Mouse (Mus musculus): ENCODE measurements around the gene Ucma. TPM values are rescaled to one million over a fixed set of nuclear protein-coding genes. Genes with fewer than 3 reads are reported as not detected.
A peak's percentile ranks its signal among the peaks of the same experiment; 100 is the strongest.

Ucma gene
- polyA plus RNA-seq, 1 experiment from 2014 or later = not detected

DNA sequence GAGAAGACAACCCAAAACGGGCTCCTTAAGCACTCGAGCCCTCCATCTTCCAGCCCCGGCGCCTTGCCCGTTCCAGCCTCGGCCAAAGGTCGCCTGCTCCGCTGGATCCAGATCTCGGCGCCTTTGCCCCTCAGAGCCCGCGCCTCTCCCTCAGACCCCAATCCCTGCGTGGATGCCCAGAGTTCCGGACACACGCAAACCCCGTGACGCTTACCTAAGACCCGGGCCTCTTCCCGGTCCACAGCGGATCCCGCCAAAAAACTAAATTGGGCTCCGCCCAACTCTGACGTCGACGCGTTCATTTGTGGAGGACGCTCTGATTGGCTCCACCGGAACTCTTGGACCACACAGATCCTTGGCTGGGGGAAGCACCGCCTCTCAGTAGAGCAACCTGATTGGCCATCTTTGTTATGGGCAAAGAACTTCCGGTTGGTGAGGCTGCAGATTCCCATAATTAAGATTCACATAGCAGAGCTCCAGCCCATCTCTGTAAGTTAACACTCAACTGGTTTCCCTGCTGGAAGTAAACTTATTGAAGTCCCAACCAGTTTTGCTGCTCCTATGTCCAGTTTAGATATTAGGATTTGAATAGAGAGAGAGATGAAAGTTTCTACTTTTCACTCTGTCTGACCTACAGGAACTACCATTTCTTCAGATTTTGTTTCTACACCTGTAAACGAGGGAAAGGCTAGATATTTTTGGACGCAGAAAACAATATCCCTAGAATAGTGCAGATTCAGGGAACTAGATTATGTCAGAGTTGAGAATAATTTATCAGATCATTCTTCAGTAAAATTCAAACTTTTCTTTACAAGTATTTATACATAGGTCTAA, 36.8 kb downstream of the Ucma start, which contains the start of gene Mcm10:
TSS of gene Mcm10 (minus strand) at position 301 of the 834 bp plus-strand sequence.
- Histone ChIP-seq H3K27me3 (replicated peaks; ENCODE audit: insufficient read depth, low read length) (no peaks in the 10 kb centered on the region), H3K36me3 (ENCODE audit: insufficient read depth, low read length) (no peaks in the 10 kb centered on the region), H3K27ac (ENCODE audit: low read length) (no peak within 1 kb of the TSS), H3K4me2 (replicated peaks; ENCODE audit: low read depth, low read length) (peak within 1 kb of the TSS; percentile 60), H3K9me3 (ENCODE audit: low read length) (no peaks in the 10 kb centered on the region), H3K4me3 (ENCODE audit: low read depth, low read length) (peak within 1 kb of the TSS; percentile 55), H3K4me1 (ENCODE audit: insufficient read depth, low read depth, low read length) (0 out of 2 replicates have a peak, but pooled peaks cover 4% of the 10 kb centered on the region), H3K9ac (replicated peaks; ENCODE audit: low read depth) (no peak within 1 kb of the TSS)
- no peak for TF ChIP-seq EP300 (IDR thresholded peaks at IDR 0.05)
- no peak for TF ChIP-seq CTCF (IDR thresholded peaks at IDR 0.05)
- ATAC-seq (peak; percentile 100), DNase-seq (ENCODE audit: low spot score) (peak; percentile 98)
- WGBS = 3% methylated on average over 32 of the region's 32 CpGs

GRCm38 (mm10) chr2:5014616-5015015, 38.7 kb downstream of the Ucma start:
- H3K27me3 ChIP-seq (replicated peaks; ENCODE audit: insufficient read depth, low read length) = no peaks in the 10 kb centered on the region
- ATAC-seq = no peak
- no peaks in the 10 kb centered on the region for H3K9me3 ChIP-seq (ENCODE audit: low read length)
- 0 out of 2 replicates have a peak, but pooled peaks cover 4% of the 10 kb centered on the region for H3K4me1 ChIP-seq (ENCODE audit: insufficient read depth, low read depth, low read length)
- H3K36me3 ChIP-seq (ENCODE audit: insufficient read depth, low read length) = no peaks in the 10 kb centered on the region
- no peak overlapping the region for H3K4me3 ChIP-seq (ENCODE audit: low read depth, low read length)
- WGBS = 66% methylated on average over 7 of the region's 7 CpGs
- no peak overlapping the region for H3K9ac ChIP-seq (replicated peaks; ENCODE audit: low read depth)
- H3K27ac ChIP-seq (ENCODE audit: low read length) = no peak overlapping the region
- no peak for DNase-seq (ENCODE audit: low spot score)
- no peak for TF ChIP-seq CTCF (IDR thresholded peaks at IDR 0.05)
- no peak for TF ChIP-seq EP300 (IDR thresholded peaks at IDR 0.05)
- no peak overlapping the region for H3K4me2 ChIP-seq (replicated peaks; ENCODE audit: low read depth, low read length)

DNA sequence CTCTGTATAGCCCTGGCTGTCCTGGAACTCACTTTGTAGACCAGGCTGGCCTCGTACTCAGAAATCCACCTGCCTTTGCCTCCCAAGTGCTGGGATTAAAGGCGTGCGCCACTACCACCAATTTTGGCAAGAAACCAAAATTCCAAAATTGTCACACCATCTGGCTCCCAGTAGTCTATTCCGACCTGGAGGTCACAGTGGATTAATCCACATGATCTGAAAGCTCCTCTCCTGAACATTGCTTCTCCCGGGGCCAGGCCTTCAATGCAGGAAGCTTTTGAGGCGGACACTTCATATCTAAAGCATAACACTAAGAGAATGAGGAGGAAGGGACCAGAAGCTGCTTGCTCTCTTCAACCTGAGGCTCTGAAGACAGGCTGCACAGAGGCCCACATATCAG, 39.6 kb downstream of the Ucma start:
- no peak overlapping the region for H3K9ac ChIP-seq (replicated peaks; ENCODE audit: low read depth)
- no peak for TF ChIP-seq EP300 (IDR thresholded peaks at IDR 0.05)
- DNase-seq (ENCODE audit: low spot score) (no peak), ATAC-seq (no peak)
- H3K9me3 ChIP-seq (ENCODE audit: low read length) = no peaks in the 10 kb centered on the region
- no peak overlapping the region for H3K4me2 ChIP-seq (replicated peaks; ENCODE audit: low read depth, low read length)
- WGBS = 81% methylated on average over 6 of the region's 6 CpGs
- no peak overlapping the region for H3K27ac ChIP-seq (ENCODE audit: low read length)
- no peak overlapping the region for H3K4me3 ChIP-seq (ENCODE audit: low read depth, low read length)
- no peaks in the 10 kb centered on the region for H3K27me3 ChIP-seq (replicated peaks; ENCODE audit: insufficient read depth, low read length)
- H3K4me1 ChIP-seq (ENCODE audit: insufficient read depth, low read depth, low read length) = 0 out of 2 replicates have a peak, but pooled peaks cover 4% of the 10 kb centered on the region
- H3K36me3 ChIP-seq (ENCODE audit: insufficient read depth, low read length) = no peaks in the 10 kb centered on the region

DNA sequence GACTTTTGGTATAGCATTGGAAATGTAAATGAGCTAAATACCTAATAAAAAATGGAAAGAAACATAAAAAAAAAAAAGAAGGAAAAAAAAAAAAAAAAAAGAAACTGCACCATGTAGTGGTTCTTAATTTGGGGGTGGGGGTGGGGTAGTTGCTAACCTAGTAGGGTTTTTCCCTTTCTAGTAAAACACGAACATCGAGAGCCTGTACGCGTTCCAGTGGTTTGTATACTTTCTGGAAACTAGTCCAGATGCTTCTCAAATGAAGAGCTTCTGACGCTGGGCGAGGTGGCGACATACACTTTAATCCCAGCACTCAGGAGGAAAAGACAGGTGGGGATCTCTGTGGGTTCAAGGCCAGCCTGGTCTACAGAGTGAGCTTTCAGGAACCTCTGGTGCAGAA, 41.0 kb downstream of the Ucma start:
- ATAC-seq = no peak
- no peak for TF ChIP-seq CTCF (IDR thresholded peaks at IDR 0.05)
- no peak for TF ChIP-seq EP300 (IDR thresholded peaks at IDR 0.05)
- H3K9ac ChIP-seq (replicated peaks; ENCODE audit: low read depth) = no peak overlapping the region
- WGBS = 86% methylated on average over 7 of the region's 7 CpGs
- H3K4me3 ChIP-seq (ENCODE audit: low read depth, low read length) = no peak overlapping the region
- no peak for DNase-seq (ENCODE audit: low spot score)
- no peaks in the 10 kb centered on the region for H3K36me3 ChIP-seq (ENCODE audit: insufficient read depth, low read length)
- 0 out of 2 replicates have a peak, but pooled peaks cover 3% of the 10 kb centered on the region for H3K4me1 ChIP-seq (ENCODE audit: insufficient read depth, low read depth, low read length)
- no peak overlapping the region for H3K27ac ChIP-seq (ENCODE audit: low read length)
- H3K27me3 ChIP-seq (replicated peaks; ENCODE audit: insufficient read depth, low read length) = no peaks in the 10 kb centered on the region
- H3K9me3 ChIP-seq (ENCODE audit: low read length) = no peaks in the 10 kb centered on the region
- H3K4me2 ChIP-seq (replicated peaks; ENCODE audit: low read depth, low read length) = no peak overlapping the region

DNA sequence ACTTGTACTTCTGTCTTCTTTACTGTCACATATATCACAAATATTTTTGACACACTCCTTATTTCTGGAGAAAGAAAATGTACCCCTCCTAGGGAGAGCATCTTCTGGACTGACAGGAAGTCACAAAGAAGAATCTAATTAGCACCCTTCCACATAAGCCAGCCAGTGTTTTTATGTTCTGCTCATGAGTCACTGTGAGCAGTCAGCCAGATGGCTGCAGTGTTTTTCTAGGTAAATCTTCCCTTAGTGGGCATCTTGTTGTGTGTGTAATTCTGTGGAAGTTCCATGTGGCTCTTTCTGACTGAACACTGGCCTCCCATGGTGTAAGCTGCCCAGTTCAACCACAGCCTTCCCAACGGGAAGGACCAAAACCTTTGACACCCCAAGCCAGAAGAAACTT, 43.8 kb downstream of the Ucma start:
- no peaks in the 10 kb centered on the region for H3K27me3 ChIP-seq (replicated peaks; ENCODE audit: insufficient read depth, low read length)
- no peak overlapping the region for H3K9ac ChIP-seq (replicated peaks; ENCODE audit: low read depth)
- TF ChIP-seq CTCF (IDR thresholded peaks at IDR 0.05) (no peak), EP300 (IDR thresholded peaks at IDR 0.05) (no peak)
- H3K9me3 ChIP-seq (ENCODE audit: low read length) = no peaks in the 10 kb centered on the region
- H3K36me3 ChIP-seq (ENCODE audit: insufficient read depth, low read length) = no peaks in the 10 kb centered on the region
- H3K4me1 ChIP-seq (ENCODE audit: insufficient read depth, low read depth, low read length) = no peaks in the 10 kb centered on the region
- WGBS = 70% methylated on average over 1 of the region's 1 CpGs
- DNase-seq (ENCODE audit: low spot score) (no peak), ATAC-seq (no peak)
- H3K4me3 ChIP-seq (ENCODE audit: low read depth, low read length) = no peak overlapping the region
- H3K4me2 ChIP-seq (replicated peaks; ENCODE audit: low read depth, low read length) = no peak overlapping the region
- H3K27ac ChIP-seq (ENCODE audit: low read length) = no peak overlapping the region

- Histone ChIP-seq H3K4me1 (ENCODE audit: insufficient read depth, low read depth, low read length) (no peaks in the 10 kb centered on the region), H3K27me3 (replicated peaks; ENCODE audit: insufficient read depth, low read length) (no peaks in the 10 kb centered on the region), H3K9ac (replicated peaks; ENCODE audit: low read depth) (no peak overlapping the region), H3K4me2 (replicated peaks; ENCODE audit: low read depth, low read length) (no peak overlapping the region), H3K36me3 (ENCODE audit: insufficient read depth, low read length) (no peaks in the 10 kb centered on the region), H3K9me3 (ENCODE audit: low read length) (no peaks in the 10 kb centered on the region), H3K27ac (ENCODE audit: low read length) (no peak overlapping the region), H3K4me3 (ENCODE audit: low read depth, low read length) (no peak overlapping the region)
- TF ChIP-seq CTCF (IDR thresholded peaks at IDR 0.05) (no peak), EP300 (IDR thresholded peaks at IDR 0.05) (no peak)
- ATAC-seq (no peak), DNase-seq (ENCODE audit: low spot score) (no peak)
- 47% methylated on average over 2 of the region's 2 CpGs for WGBS
These were observed 47.4 kb downstream of the Ucma start for GRCm38 (mm10) chr2:5023275-5023674.

Data from lung, postnatal 0 days (tissue).